Mouse (Mus musculus): ENCODE data around the gene Kmt2e.

DNA sequence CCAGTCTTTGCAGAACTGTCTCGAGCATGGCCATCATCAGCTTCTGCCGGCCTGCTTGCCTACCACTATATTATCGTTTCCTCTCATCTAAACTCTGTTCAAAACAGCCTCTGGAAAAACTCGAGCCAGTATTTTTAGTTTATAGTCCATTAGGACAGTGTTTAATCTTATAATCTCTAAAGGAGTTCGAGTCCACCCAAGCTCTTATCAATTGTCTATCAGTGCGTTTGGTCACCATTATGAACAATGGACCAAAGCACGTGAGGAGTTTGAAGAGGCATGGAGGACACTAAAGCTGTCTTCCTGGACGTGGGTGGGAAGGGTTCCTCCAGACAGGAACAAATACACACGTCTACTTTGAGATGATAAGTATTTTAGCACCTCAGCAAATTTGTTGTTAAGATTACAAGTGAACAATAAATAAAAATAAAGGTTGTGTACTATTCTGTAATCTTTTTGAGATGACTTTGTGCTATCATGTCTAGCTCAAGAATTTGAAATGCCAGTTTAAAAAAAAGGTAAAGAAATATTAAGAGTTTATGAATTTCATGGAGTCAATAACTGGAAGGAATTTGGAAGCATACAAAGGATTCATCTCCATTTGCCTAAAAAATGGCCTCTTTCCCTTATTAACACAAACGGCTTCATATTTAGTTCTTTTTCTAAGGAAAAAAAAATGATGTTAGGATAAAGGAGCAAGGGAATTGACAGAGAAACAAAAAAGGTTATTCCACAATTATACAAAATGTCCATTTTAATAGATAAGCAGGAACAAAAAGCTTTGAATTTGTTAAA lies 3.0 kb upstream of the Kmt2e start:
- TF ChIP-seq POLR2A (IDR thresholded peaks at IDR 0.05; ENCODE audit: low read depth, low read length), result no peak
- no peak for TF ChIP-seq CTCF (IDR thresholded peaks at IDR 0.05; ENCODE audit: extremely low read depth, insufficient read length, insufficient replicate concordance, low read depth, low read length)
